Mouse (Mus musculus) heart, embryonic 15.5 days (tissue): ENCODE results near the gene Ddx18. TPM values are rescaled to one million over a fixed set of nuclear protein-coding genes. Genes with fewer than 3 reads are reported as not detected.
A peak's percentile ranks its signal among the peaks of the same experiment; 100 is the strongest.

ENCODE experiments used
- ATAC-seq: fragments of 200-750 bp; cut with Nextera tagmentation; replicated peaks from 2 replicates; pipeline ENCODE4 v1.8.0; 2017; ENCODE audit warnings: low read depth, moderate TSS enrichment; ENCODE audit not compliant: insufficient number of reproducible peaks, insufficient read depth, low FRiP score
- H3K27ac ChIP-seq: fragments of 300-500 bp; sonication (generic); 2 replicates; pipeline ENCODE4 v1.5.1; 2015; ENCODE audit warnings: mild to moderate bottlenecking, inconsistent platforms
- H3K27me3 ChIP-seq: fragments of 300-500 bp; sonication (generic); 2 replicates; pipeline ENCODE4 v1.6.1; 2015; ENCODE audit warnings: inconsistent platforms
- H3K36me3 ChIP-seq: fragments of 300-500 bp; sonication (generic); 2 replicates; pipeline ENCODE4 v1.6.1; 2015; ENCODE audit warnings: mild to moderate bottlenecking, inconsistent platforms
- H3K4me1 ChIP-seq: fragments of 300-500 bp; sonication (generic); replicated peaks from 2 replicates; pipeline ENCODE4 v1.6.1; 2015; ENCODE audit warnings: inconsistent platforms
- H3K4me2 ChIP-seq: fragments of 300-500 bp; sonication (generic); 2 replicates; pipeline ENCODE4 v1.6.1; 2015; ENCODE audit warnings: inconsistent platforms, mild to moderate bottlenecking, moderate library complexity
- H3K4me3 ChIP-seq: fragments of 300-500 bp; sonication (generic); 2 replicates; pipeline ENCODE4 v1.5.1; 2015; ENCODE audit warnings: mild to moderate bottlenecking, inconsistent platforms
- H3K9ac ChIP-seq: fragments of 300-500 bp; sonication (generic); 2 replicates; pipeline ENCODE4 v1.6.1; 2015; ENCODE audit warnings: mild to moderate bottlenecking, inconsistent platforms
- H3K9me3 ChIP-seq: fragments of 300-500 bp; sonication (generic); replicated peaks from 2 replicates; pipeline ENCODE4 v1.6.1; 2016; ENCODE audit warnings: inconsistent platforms
- WGBS: fragments of 180-500 bp; shearing (Covaris S2); methylation state at CpG from one replicate; pipeline ENCODE4 v1.1.7; 2015; ENCODE audit warnings: mixed read lengths; 5-methylcytosine and 5-hydroxymethylcytosine counted together
- polyA plus RNA-seq: library from polyadenylated mRNA; unstranded; fragments of >200 nt; fragmentation: Nextera tagmentation; extraction: Ambion mirVana; gene quantifications from 2 replicates; pipeline ENCODE4 v1.2.1, GENCODE M21; 2015

Gene Ddx18
- polyA plus RNA-seq, 1 experiment from 2014 or later: 31.8 TPM

GRCm38 (mm10) chr1:121557861-121558260 lies 9.9 kb downstream of the Ddx18 start:
- Histone ChIP-seq H3K4me1 (no peaks in the 10 kb centered on the region), H3K9me3 (no peaks in the 10 kb centered on the region), H3K36me3 (peaks cover 91% of the 10 kb centered on the region), H3K27ac (no peak overlapping the region), H3K4me2 (no peak overlapping the region), H3K9ac (no peak overlapping the region), H3K27me3 (no peaks in the 10 kb centered on the region), H3K4me3 (no peak overlapping the region)
- 89% methylated on average over 5 of the region's 5 CpGs for WGBS
- no peak for ATAC-seq

- Histone ChIP-seq H3K9ac (no peak overlapping the region), H3K4me3 (no peak overlapping the region), H3K36me3 (peaks cover 37% of the 10 kb centered on the region), H3K4me2 (no peak overlapping the region), H3K27ac (no peak overlapping the region), H3K27me3 (no peaks in the 10 kb centered on the region), H3K4me1 (no peaks in the 10 kb centered on the region), H3K9me3 (no peaks in the 10 kb centered on the region)
- whole genome bisulfite sequencing: 77% methylated on average over 7 of the region's 7 CpGs
- ATAC-seq: no peak
These were observed 16.3 kb downstream of the Ddx18 start for GRCm38 (mm10) chr1:121551457-121551835.

GRCm38 (mm10) chr1:121550801-121551456 lies 16.9 kb downstream of the Ddx18 start:
- Histone ChIP-seq H3K9ac (no peak overlapping the region), H3K4me2 (no peak overlapping the region), H3K36me3 (peaks cover 32% of the 10 kb centered on the region), H3K4me3 (no peak overlapping the region), H3K9me3 (no peaks in the 10 kb centered on the region), H3K4me1 (no peaks in the 10 kb centered on the region), H3K27ac (no peak overlapping the region), H3K27me3 (no peaks in the 10 kb centered on the region)
- no peak for ATAC-seq
- WGBS: 77% methylated on average over 16 of the region's 16 CpGs

- WGBS: 68% methylated on average over 4 of the region's 4 CpGs
These were observed 18.3 kb downstream of the Ddx18 start for GRCm38 (mm10) chr1:121549456-121549855.

GRCm38 (mm10) chr1:121548667-121549066 lies 19.1 kb downstream of the Ddx18 start:
- 91% methylated on average over 4 of the region's 4 CpGs for WGBS
- no peak overlapping the region for H3K9ac ChIP-seq

More at GRCm38 (mm10) chr1:121549456-121549855, 18.3 kb downstream of the Ddx18 start:
- no peak overlapping the region for H3K4me3 ChIP-seq
- no peak for ATAC-seq
- H3K9ac ChIP-seq: no peak overlapping the region
- peaks cover 19% of the 10 kb centered on the region for H3K36me3 ChIP-seq
- no peak overlapping the region for H3K4me2 ChIP-seq
- H3K9me3 ChIP-seq: no peaks in the 10 kb centered on the region
- no peak overlapping the region for H3K27ac ChIP-seq
- H3K4me1 ChIP-seq: no peaks in the 10 kb centered on the region
- H3K27me3 ChIP-seq: no peaks in the 10 kb centered on the region

GRCm38 (mm10) chr1:121546844-121547243 lies 20.9 kb downstream of the Ddx18 start:
- no peak overlapping the region for H3K9ac ChIP-seq
- no peaks in the 10 kb centered on the region for H3K4me1 ChIP-seq
- no peaks in the 10 kb centered on the region for H3K9me3 ChIP-seq
- H3K4me3 ChIP-seq: no peak overlapping the region
- WGBS: 51% methylated on average over 2 of the region's 2 CpGs
- no peaks in the 10 kb centered on the region for H3K36me3 ChIP-seq
- no peaks in the 10 kb centered on the region for H3K27me3 ChIP-seq
- no peak overlapping the region for H3K4me2 ChIP-seq
- ATAC-seq: no peak
- H3K27ac ChIP-seq: no peak overlapping the region

More at GRCm38 (mm10) chr1:121548667-121549066, 19.1 kb downstream of the Ddx18 start:
- H3K36me3 ChIP-seq: peaks cover 14% of the 10 kb centered on the region
- H3K4me1 ChIP-seq: no peaks in the 10 kb centered on the region
- H3K27ac ChIP-seq: no peak overlapping the region
- H3K4me2 ChIP-seq: no peak overlapping the region
- ATAC-seq: no peak
- H3K4me3 ChIP-seq: no peak overlapping the region
- H3K9me3 ChIP-seq: no peaks in the 10 kb centered on the region
- no peaks in the 10 kb centered on the region for H3K27me3 ChIP-seq

- ATAC-seq: no peak
- Histone ChIP-seq H3K27ac (no peak overlapping the region), H3K4me1 (no peaks in the 10 kb centered on the region), H3K9me3 (no peaks in the 10 kb centered on the region), H3K4me2 (no peak overlapping the region), H3K36me3 (no peaks in the 10 kb centered on the region), H3K27me3 (no peaks in the 10 kb centered on the region), H3K9ac (no peak overlapping the region), H3K4me3 (no peak overlapping the region)
- 66% methylated on average over 8 of the region's 8 CpGs for WGBS
These were observed 27.4 kb downstream of the Ddx18 start for GRCm38 (mm10) chr1:121540361-121540760.

GRCm38 (mm10) chr1:121531439-121531838 lies 36.4 kb downstream of the Ddx18 start:
- H3K27me3 ChIP-seq: peaks cover 38% of the 10 kb centered on the region
- H3K4me1 ChIP-seq: peaks cover 15% of the 10 kb centered on the region
- no peak overlapping the region for H3K9ac ChIP-seq
- H3K4me3 ChIP-seq: no peak overlapping the region
- no peak; the same call in 1 of the 2 replicates for ATAC-seq
- no peak overlapping the region for H3K27ac ChIP-seq
- no peaks in the 10 kb centered on the region for H3K36me3 ChIP-seq
- WGBS: 48% methylated on average over 7 of the region's 7 CpGs
- H3K9me3 ChIP-seq: no peaks in the 10 kb centered on the region
- H3K4me2 ChIP-seq: no peak overlapping the region

GRCm38 (mm10) chr1:121529286-121529685 lies 38.5 kb downstream of the Ddx18 start:
- H3K9me3 ChIP-seq: no peaks in the 10 kb centered on the region
- no peak overlapping the region for H3K9ac ChIP-seq
- peaks cover 15% of the 10 kb centered on the region for H3K4me1 ChIP-seq

GRCm38 (mm10) chr1:121528399-121528720 lies 39.4 kb downstream of the Ddx18 start, which contains the start of gene Htr5b:
TSS of gene Htr5b (minus strand) at chr1:121528465.
- ATAC-seq: peak; percentile 69; the same call in 1 of the 2 replicates
- peak within 1 kb of the TSS; percentile 41 for H3K4me3 ChIP-seq
- no peak within 1 kb of the TSS for H3K9ac ChIP-seq
- H3K9me3 ChIP-seq: no peaks in the 10 kb centered on the region
- H3K27me3 ChIP-seq: peaks cover 42% of the 10 kb centered on the region
- no peak within 1 kb of the TSS for H3K27ac ChIP-seq
- H3K36me3 ChIP-seq: no peaks in the 10 kb centered on the region
- peak within 1 kb of the TSS; percentile 73 for H3K4me2 ChIP-seq
- WGBS: 3% methylated on average over 11 of the region's 11 CpGs
- H3K4me1 ChIP-seq: peaks cover 15% of the 10 kb centered on the region

More at GRCm38 (mm10) chr1:121529286-121529685, 38.5 kb downstream of the Ddx18 start:
- Histone ChIP-seq H3K27ac (no peak overlapping the region), H3K4me2 (no peak overlapping the region), H3K36me3 (no peaks in the 10 kb centered on the region), H3K4me3 (no peak overlapping the region), H3K27me3 (peaks cover 42% of the 10 kb centered on the region)
- no peak for ATAC-seq
- 77% methylated on average over 6 of the region's 6 CpGs for WGBS

- Histone ChIP-seq H3K4me2 (peak overlapping the region; percentile 73), H3K4me1 (peaks cover 15% of the 10 kb centered on the region), H3K36me3 (no peaks in the 10 kb centered on the region), H3K4me3 (peak overlapping the region; percentile 41), H3K9ac (no peak overlapping the region), H3K9me3 (no peaks in the 10 kb centered on the region), H3K27ac (no peak overlapping the region), H3K27me3 (peaks cover 42% of the 10 kb centered on the region)
- WGBS: 15% methylated on average over 55 of the region's 55 CpGs
- no peak for ATAC-seq
These were observed 40.0 kb downstream of the Ddx18 start for GRCm38 (mm10) chr1:121527600-121528398.
